Mouse (Mus musculus) ES-Bruce4 (cell line): ENCODE results near the gene Cltb. TPM values are rescaled to one million over a fixed set of nuclear protein-coding genes. Genes with fewer than 3 reads are reported as not detected.
"Not testable (repeated sequence)": the region's sequence is repeated elsewhere in the genome, so short reads cannot be mapped to it uniquely, and the experiment has no call there.

ENCODE experiments used
- H3K27ac ChIP-seq: 2 replicates; pipeline ENCODE4 v1.5.1; 2012; ENCODE audit warnings: low read length, inconsistent platforms; ENCODE audit not compliant: insufficient read depth
- H3K27me3 ChIP-seq: 2 replicates; pipeline ENCODE4 v1.6.1; 2012; ENCODE audit warnings: mild to moderate bottlenecking, low read length, inconsistent platforms; ENCODE audit not compliant: control insufficient read depth, poor library complexity, insufficient read depth, severe bottlenecking
- H3K36me3 ChIP-seq: 2 replicates; pipeline ENCODE4 v1.6.1; 2012; ENCODE audit warnings: inconsistent platforms, mild to moderate bottlenecking, low read length, moderate library complexity; ENCODE audit not compliant: control insufficient read depth, poor library complexity, insufficient read depth, severe bottlenecking
- H3K4me1 ChIP-seq: one replicate; pipeline ENCODE4 v1.8.1; 2011; ENCODE audit warnings: low read length; ENCODE audit not compliant: control insufficient read depth, insufficient read depth
- H3K4me3 ChIP-seq: 2 replicates; pipeline ENCODE4 v1.5.1; 2011; ENCODE audit warnings: low read depth, mild to moderate bottlenecking, low read length
- H3K9ac ChIP-seq: 2 replicates; pipeline ENCODE4 v1.6.1; 2012; ENCODE audit warnings: low read depth, mild to moderate bottlenecking, inconsistent platforms; ENCODE audit not compliant: poor library complexity, severe bottlenecking
- H3K9me3 ChIP-seq: replicated peaks from 2 replicates; pipeline ENCODE4 v1.6.1; 2012; ENCODE audit warnings: mild to moderate bottlenecking, low read length, inconsistent platforms; ENCODE audit not compliant: control insufficient read depth, poor library complexity, insufficient read depth, severe bottlenecking
- CTCF ChIP-seq: IDR thresholded peaks from one replicate; pipeline ENCODE4 v1.8.1; 2011; ENCODE audit warnings: low read depth, low read length
- EP300 ChIP-seq: IDR thresholded peaks from 2 replicates; pipeline ENCODE4 v1.6.1; 2011; ENCODE audit warnings: low read depth, low read length; ENCODE audit not compliant: insufficient read depth
- POLR2A ChIP-seq: IDR thresholded peaks from one replicate; pipeline ENCODE4 v1.8.1; 2011; ENCODE audit warnings: low read length; ENCODE audit not compliant: insufficient read depth
- polyA plus RNA-seq: library from polyadenylated mRNA; stranded (reverse); fragments of >200 nt; gene quantifications from 2 replicates; pipeline ENCODE4 v1.2.4, GENCODE M21; 2011; ENCODE audit warnings: low read depth; ENCODE audit not compliant: missing spikeins, insufficient read depth, insufficient read length

Gene Cltb
- polyA plus RNA-seq, 1 experiment = 27.5 TPM

DNA sequence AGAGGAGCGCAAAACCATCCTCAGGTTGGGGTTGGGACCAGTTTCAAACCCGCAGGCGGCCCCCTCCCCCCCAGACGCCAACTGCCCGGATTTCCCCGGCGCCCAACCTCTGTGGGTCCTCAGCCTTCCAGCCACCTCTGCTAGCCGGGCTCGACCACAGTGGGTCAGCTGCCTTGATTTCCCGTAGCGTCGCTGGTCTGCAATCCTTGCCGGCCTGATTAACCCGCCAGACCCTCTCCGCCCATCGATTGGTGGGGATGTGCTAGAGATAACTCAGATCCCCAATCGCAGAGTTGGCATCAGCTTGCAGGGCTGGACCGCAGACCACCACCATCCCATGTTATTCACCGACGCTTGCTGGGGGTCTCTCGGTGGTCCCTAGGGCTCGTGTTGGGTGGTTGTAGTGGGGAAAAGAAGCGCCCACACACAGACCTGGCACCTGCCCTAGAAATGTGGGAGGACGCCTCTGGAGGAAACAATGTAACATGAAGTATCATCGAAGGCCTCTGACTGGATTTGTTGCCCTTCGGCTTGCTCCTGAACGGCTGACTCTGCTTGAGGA is 10.9 kb upstream of the Cltb start:
- no peaks in the 10 kb centered on the region; the same call in 1 of the 2 replicates for H3K36me3 ChIP-seq
- H3K27me3 ChIP-seq = no peaks in the 10 kb centered on the region
- no peaks in the 10 kb centered on the region for H3K9me3 ChIP-seq
- no peak for TF ChIP-seq CTCF
- peak overlapping the region; percentile 37 for H3K27ac ChIP-seq
- peak overlapping the region; percentile 96 for H3K4me3 ChIP-seq
- peak overlapping the region; percentile 92 for H3K9ac ChIP-seq
- H3K4me1 ChIP-seq = peaks cover 1% of the 10 kb centered on the region

DNA sequence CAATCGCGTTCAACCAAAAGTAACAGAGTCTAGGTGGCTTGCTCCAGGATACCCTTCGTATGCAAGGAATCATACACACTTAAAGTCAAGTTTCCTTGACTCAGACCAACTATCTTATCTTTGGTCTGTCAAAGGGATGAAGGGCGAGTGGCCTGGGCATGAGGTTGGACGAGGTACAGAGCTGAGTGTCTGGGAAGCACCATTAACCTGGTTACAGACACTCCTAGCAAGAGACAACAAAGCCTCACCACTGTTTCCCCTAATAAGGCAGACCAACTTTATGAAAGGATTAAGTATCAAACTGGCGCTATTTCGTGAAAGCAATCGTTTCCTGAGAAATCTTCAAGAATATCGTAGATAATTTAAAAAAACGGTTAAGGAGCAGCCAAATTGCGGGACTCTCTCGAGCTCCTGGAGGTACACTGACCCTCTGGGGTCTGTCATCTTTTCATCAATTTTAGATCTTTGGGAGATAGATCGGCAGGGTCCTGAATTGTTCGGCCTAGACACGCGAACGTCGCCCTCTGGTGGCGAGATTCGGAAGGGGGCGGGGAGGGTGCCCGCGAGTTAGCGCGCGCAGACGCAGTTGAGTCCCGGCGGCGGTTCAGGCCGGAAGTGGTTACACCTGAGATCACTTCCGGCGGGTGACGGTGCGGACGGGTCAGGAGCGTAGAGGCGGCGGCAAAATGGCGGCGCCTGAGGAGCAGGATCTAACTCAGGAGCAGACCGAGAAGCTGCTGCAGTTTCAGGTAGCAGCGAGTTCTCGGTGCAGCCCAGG is 10.2 kb upstream of the Cltb start, which contains the start of gene Faf2:
Gene Faf2 (plus strand): TSS at position 630 of the 778 bp plus-strand sequence.
- Histone ChIP-seq H3K4me3 (peak within 1 kb of the TSS; percentile 96), H3K9me3 (no peaks in the 10 kb centered on the region), H3K4me1 (peaks cover 1% of the 10 kb centered on the region), H3K27ac (peak within 1 kb of the TSS; percentile 37), H3K9ac (peak within 1 kb of the TSS; percentile 92), H3K36me3 (no peaks in the 10 kb centered on the region), H3K27me3 (no peaks in the 10 kb centered on the region)
- 0 out of 2 replicates have a peak, but pooled peaks have one; percentile 11 for TF ChIP-seq EP300
- peak; percentile 88 for TF ChIP-seq CTCF
- peak; percentile 75 for TF ChIP-seq POLR2A

DNA sequence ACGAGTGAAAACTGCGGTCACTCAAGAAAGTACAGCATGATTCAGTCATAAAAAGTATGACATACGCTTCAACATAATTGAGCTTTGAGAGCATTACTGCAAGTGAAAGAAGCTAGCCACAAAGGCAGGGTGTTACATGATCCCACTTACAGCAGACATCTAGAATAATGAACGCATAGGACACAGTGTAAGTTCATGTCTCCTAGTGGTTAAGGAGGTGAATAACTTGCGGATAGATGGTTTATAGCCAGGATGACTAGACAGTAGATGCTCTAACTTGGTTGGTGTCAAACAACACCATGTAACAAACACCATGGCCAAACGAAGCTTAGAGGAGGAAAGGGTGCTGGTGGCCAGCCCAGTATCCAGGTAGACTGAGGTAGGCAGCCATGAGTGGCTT is 5.9 kb upstream of the Cltb start:
- Histone ChIP-seq H3K27ac (0 out of 2 replicates have a peak overlapping the region, but pooled peaks have one; percentile 52), H3K9me3 (no peaks in the 10 kb centered on the region), H3K27me3 (no peaks in the 10 kb centered on the region), H3K4me1 (peaks cover 1% of the 10 kb centered on the region), H3K9ac (no peak overlapping the region), H3K36me3 (no peaks in the 10 kb centered on the region), H3K4me3 (no peak overlapping the region)
- no peak for TF ChIP-seq POLR2A
- no peak for TF ChIP-seq CTCF
- TF ChIP-seq EP300 = no peak

DNA sequence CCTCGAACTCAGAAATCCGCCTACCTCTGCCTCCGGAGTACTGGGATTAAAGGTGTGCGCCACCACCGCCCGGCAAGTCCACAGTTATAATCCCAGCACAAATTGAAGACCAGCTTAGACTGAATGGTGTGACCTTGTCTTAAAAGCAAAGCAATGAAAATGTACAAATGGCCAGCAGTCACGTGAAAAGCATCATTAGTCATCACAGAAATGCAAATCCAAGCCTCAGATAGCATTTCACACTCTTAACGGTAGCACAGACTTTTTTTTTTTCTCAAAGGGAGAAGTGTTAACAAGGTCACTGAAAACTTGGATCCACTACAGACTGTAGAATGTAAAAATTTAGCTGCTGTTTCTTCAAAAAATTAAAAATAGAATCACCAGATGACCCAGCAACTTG is 5.2 kb upstream of the Cltb start:
- Histone ChIP-seq H3K36me3 (no peaks in the 10 kb centered on the region), H3K4me1 (peaks cover 1% of the 10 kb centered on the region), H3K27me3 (no peaks in the 10 kb centered on the region)

DNA sequence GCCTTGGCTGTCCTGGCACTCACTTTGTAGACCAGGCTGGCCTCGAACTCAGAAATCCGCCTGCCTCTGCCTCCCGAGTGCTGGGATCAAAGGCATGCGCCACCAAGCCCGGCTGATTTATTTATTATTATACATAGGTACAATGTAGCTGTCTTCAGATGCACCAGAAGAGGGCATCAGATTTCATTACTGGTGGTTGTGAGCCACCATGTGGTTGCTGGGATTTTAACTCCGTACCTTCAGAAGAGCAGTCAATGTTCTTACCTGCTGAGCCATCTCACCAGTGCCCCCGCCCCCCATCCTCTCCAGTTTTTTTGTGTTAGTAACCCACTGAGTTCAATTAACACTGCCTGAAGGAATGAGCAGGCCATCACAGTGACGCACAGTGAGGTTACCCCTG is 2.0 kb upstream of the Cltb start:
- not testable (repeated sequence) for H3K36me3 ChIP-seq, H3K27me3 ChIP-seq, H3K4me3 ChIP-seq, H3K27ac ChIP-seq, H3K9ac ChIP-seq, H3K4me1 ChIP-seq, H3K9me3 ChIP-seq

More for the DNA sequence above, 5.2 kb upstream of the Cltb start:
- Histone ChIP-seq H3K4me3 (no peak overlapping the region), H3K9me3 (no peaks in the 10 kb centered on the region), H3K9ac (no peak overlapping the region), H3K27ac (no peak overlapping the region)
- TF ChIP-seq CTCF (no peak), POLR2A (no peak), EP300 (no peak)

DNA sequence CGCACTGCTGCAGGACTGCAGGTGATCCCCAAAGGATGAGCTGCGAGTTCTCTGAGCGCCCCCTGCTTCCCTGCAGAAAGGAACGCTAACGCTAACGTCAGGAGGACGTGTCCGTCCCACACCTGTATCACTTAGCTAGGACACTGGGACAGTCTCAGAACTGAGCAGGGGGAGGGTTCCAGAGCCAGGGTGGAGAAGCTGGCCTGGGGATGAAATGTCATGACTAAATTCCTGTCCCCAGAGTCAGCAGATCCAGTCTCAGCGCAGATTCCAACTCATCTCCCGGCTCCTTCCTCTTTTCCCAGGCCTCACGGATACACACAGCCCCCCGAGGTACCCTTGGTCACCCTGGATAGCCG is 552 bp downstream of the Cltb start:
- Histone ChIP-seq H3K36me3 (no peaks in the 10 kb centered on the region), H3K9me3 (no peaks in the 10 kb centered on the region), H3K27ac (no peak overlapping the region), H3K4me1 (peaks cover 6% of the 10 kb centered on the region), H3K27me3 (no peaks in the 10 kb centered on the region), H3K4me3 (peak overlapping the region; percentile 89), H3K9ac (peak overlapping the region; percentile 47)
- peak; percentile 3 for TF ChIP-seq CTCF
- no peak for TF ChIP-seq POLR2A
- TF ChIP-seq EP300 = no peak
